Mouse (Mus musculus) MEL-GATA-1-ER (cell line): ENCODE measurements around the gene Fam122b.

Source experiments
- DNase-seq: peaks from one replicate; pipeline ENCODE4 v3.0.0-alpha.2; 2012; ENCODE audit warnings: low read depth; ENCODE audit errors: extremely low read depth

Fam122b gene

GRCm38 (mm10) chrX:53201616-53202015 lies 68.0 kb downstream of the Fam122b start:
- no peak for DNase-seq

- DNase-seq = no peak
These were observed 71.9 kb downstream of the Fam122b start for GRCm38 (mm10) chrX:53197681-53198080.

- no peak for DNase-seq
These were observed 73.2 kb downstream of the Fam122b start for GRCm38 (mm10) chrX:53196392-53196791.
